Mouse (Mus musculus): ENCODE data around the gene Ndufc1. TPM values are rescaled to one million over a fixed set of nuclear protein-coding genes. Genes with fewer than 3 reads are reported as not detected.
"Not testable (repeated sequence)": the region's sequence is repeated elsewhere in the genome, so short reads cannot be mapped to it uniquely, and the experiment has no call there.

Ndufc1 gene
- polyA plus RNA-seq, 1 experiment from 2014 or later, result 860 TPM

DNA sequence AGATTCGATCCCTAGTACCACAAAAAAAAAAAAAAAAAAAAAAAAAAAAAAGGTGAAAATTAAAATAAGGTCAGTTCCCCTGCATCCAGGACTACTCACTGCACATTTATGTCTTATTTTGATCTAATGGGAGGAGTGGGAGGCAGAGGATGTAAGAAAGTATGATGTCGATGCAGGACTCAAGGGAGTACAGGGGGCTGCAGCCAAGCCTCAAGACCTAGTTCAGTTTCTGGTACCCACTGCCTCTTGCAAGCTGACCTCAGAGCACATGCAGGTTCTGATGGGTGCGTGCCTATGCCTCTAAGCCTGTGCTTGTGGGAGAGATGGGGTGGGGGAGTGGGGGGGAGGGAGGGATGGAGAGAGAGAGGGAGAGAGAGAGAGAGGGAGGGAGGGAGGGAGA is 13.9 kb downstream of the Ndufc1 start:
- WGBS, result 57% methylated on average over 3 of the region's 3 CpGs
- Histone ChIP-seq H3K9ac (no peak overlapping the region), H3K36me3 (no peaks in the 10 kb centered on the region), H3K9me3 (no peaks in the 10 kb centered on the region), H3K27ac (replicated peaks) (no peak overlapping the region), H3K27me3 (peaks cover 41% of the 10 kb centered on the region), H3K4me3 (no peak overlapping the region), H3K4me2 (no peak overlapping the region), H3K4me1 (replicated peaks) (peaks cover 6% of the 10 kb centered on the region)
- no peak for ATAC-seq (ENCODE audit: low read depth)

DNA sequence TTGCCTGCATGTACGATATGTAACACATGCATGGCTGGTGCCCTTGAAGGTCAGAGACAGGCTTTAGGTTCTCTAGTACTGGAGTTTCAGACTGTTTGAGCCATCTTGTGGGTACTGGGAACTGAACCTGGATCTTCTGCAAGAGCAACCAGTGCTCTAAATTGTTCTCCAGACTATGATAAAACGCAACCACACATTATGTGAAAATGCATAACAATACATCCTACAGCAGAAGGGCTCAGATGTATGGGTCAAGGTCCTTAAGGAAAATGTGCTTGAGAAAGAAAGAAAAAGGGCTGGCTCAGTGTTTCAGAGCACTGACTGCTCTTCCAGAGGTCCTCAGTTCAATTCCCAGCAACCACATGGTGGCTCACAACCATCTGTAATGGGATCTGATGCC is 15.1 kb downstream of the Ndufc1 start:
- Histone ChIP-seq H3K36me3 (no peaks in the 10 kb centered on the region), H3K27ac (replicated peaks) (no peak overlapping the region), H3K9ac (no peak overlapping the region), H3K4me2 (no peak overlapping the region), H3K4me1 (replicated peaks) (peaks cover 11% of the 10 kb centered on the region), H3K4me3 (no peak overlapping the region), H3K27me3 (peaks cover 34% of the 10 kb centered on the region), H3K9me3 (no peaks in the 10 kb centered on the region)
- no peak for ATAC-seq (ENCODE audit: low read depth)
- WGBS, result 94% methylated on average over 2 of the region's 2 CpGs

DNA sequence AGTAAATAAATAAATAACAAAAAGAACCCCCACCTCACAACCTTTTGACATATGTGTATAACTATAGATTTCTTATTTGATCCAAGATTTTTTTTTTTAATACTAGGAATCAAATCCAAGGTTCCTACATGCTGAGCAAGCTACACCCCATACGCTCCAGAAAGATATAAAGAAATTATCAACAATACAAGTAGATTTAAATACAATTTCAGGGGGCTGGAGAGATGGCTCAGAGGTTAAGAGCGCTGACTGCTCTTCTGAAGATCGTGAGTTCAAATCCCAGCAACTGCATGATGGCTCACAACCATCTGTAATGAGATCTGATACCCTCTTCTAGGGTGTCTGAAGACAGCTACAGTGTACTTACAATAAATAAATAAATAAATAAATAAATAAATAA is 15.8 kb downstream of the Ndufc1 start:
- not testable (repeated sequence) for H3K4me3 ChIP-seq; H3K36me3 ChIP-seq; H3K27ac ChIP-seq (replicated peaks); H3K4me2 ChIP-seq; H3K9ac ChIP-seq; ATAC-seq (ENCODE audit: low read depth); H3K9me3 ChIP-seq
- peaks cover 12% of the 10 kb centered on the region for H3K4me1 ChIP-seq (replicated peaks)
- WGBS, result 91% methylated on average over 3 of the region's 3 CpGs
- H3K27me3 ChIP-seq, result peaks cover 31% of the 10 kb centered on the region

DNA sequence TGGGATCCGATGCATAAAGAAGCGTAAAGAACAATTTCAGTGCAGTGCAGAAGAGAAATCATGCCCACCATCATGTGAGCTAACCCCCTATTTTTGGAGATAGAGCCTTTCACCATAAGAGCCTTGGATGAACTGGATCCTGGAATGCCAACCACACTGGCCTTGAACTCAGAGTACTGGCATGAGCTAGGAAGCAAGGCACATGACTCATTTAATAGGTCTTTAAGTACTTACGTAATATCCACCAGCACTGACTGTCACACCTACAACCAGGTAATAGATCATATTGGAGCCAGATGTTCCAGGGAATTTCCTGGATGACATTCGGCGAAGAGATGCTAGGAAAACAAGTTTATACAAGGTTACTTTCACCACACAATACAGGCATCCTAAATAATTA is 17.2 kb downstream of the Ndufc1 start:
- ATAC-seq (ENCODE audit: low read depth), result no peak
- WGBS, result 94% methylated on average over 5 of the region's 5 CpGs
- Histone ChIP-seq H3K4me1 (replicated peaks) (peaks cover 11% of the 10 kb centered on the region), H3K9ac (no peak overlapping the region), H3K27ac (replicated peaks) (no peak overlapping the region), H3K4me2 (no peak overlapping the region), H3K9me3 (no peaks in the 10 kb centered on the region), H3K27me3 (peaks cover 21% of the 10 kb centered on the region), H3K4me3 (no peak overlapping the region), H3K36me3 (no peaks in the 10 kb centered on the region)

DNA sequence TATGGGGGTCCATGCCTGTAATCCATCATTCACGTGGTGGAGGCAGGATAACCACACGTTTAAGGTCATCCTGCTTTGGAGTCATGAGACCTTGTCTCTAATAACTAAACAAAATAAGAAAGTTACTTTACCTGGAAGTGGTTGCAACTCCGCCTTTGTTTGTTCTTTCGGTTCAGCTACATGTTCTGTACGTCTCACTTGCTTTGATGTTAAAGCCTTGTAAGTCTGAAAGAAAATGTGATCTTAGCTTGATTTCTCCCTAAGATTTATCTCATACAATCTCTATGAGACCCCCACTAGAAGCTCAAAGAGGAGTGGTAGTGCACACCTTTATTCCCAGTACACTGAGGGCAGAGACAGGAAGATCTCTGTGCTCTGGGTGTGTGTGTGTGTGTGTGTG is 17.7 kb downstream of the Ndufc1 start:
- Histone ChIP-seq H3K27ac (replicated peaks) (no peak overlapping the region), H3K27me3 (peaks cover 16% of the 10 kb centered on the region), H3K4me1 (replicated peaks) (peaks cover 6% of the 10 kb centered on the region), H3K9me3 (no peaks in the 10 kb centered on the region), H3K4me2 (no peak overlapping the region), H3K4me3 (no peak overlapping the region), H3K36me3 (no peaks in the 10 kb centered on the region), H3K9ac (no peak overlapping the region)
- no peak for ATAC-seq (ENCODE audit: low read depth)
- WGBS, result 90% methylated on average over 5 of the region's 5 CpGs

DNA sequence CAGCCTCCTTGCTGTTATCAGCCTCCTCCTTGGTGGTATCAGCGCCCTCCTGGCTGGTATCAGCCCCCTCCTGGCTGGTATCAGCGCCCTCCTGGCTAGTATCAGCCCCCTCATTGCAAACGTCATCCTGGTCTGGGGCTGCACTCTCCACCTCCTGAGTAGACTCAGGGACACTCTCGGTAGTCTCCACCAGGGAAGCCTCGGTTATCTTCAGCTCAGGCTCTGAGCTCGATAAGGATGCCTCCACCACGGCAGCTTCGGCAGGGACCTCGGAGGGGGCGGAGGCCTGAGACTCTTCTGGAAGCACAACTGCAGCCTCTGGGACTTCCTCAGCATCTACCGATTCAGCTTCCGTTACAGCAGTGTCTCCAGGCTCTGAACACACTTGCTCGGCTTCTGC is 19.9 kb downstream of the Ndufc1 start:
- Histone ChIP-seq H3K4me2 (peak overlapping the region; percentile 51), H3K27ac (replicated peaks) (no peak overlapping the region), H3K27me3 (0 out of 2 replicates have a peak, but pooled peaks cover 5% of the 10 kb centered on the region), H3K4me1 (replicated peaks) (peaks cover 6% of the 10 kb centered on the region), H3K4me3 (peak overlapping the region; percentile 16; the same call in 1 of the 2 replicates), H3K9ac (peak overlapping the region; percentile 60), H3K36me3 (no peaks in the 10 kb centered on the region), H3K9me3 (no peaks in the 10 kb centered on the region)
- no peak for ATAC-seq (ENCODE audit: low read depth)
- 4% methylated on average over 13 of the region's 13 CpGs for WGBS

DNA sequence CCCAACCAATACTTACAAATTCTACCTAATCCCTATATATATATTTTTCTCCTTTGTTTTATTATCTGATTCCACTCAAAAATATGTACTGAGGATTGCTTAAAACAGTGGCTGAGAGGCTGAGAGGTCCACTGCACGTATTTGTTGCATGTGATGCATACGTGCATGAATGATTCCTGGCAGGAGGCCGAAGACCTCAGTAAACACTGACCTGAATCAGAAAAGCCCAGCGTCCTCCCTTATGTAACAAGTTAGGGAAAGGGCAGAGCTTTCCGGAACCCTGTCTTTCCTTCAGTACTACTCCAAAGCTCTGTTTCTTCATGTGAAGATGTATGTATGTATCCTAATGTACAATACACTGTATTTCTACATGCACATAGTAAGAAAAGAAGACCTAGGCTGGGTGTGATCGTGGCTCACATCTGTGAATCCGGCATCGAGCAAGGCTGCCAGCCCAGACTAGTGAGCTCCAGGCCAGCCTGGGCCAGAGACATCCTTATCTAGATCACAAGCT is 20.9 kb downstream of the Ndufc1 start:
- Histone ChIP-seq H3K9me3 (no peaks in the 10 kb centered on the region), H3K36me3 (no peaks in the 10 kb centered on the region), H3K4me3 (no peak overlapping the region), H3K4me1 (replicated peaks) (peaks cover 6% of the 10 kb centered on the region), H3K27ac (replicated peaks) (no peak overlapping the region), H3K27me3 (0 out of 2 replicates have a peak, but pooled peaks cover 5% of the 10 kb centered on the region), H3K4me2 (no peak overlapping the region), H3K9ac (no peak overlapping the region)
- 68% methylated on average over 8 of the region's 8 CpGs for WGBS
- ATAC-seq (ENCODE audit: low read depth), result no peak

DNA sequence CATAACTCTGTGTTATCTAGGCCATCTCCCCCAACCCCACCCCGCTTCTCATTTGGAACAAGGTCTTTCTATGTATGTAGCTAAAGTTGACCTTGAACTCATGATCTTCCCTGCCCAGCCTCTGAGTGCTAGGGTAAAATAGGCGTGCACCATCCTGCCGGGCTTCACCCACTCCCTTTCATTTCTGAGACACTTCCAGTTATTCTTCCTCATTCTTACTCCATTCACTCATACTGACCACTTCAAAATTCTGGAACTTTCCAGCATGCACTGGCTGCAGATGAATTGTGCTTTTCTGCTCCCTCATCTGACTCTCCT is 21.7 kb downstream of the Ndufc1 start:
- no peak overlapping the region for H3K9ac ChIP-seq
- no peaks in the 10 kb centered on the region for H3K36me3 ChIP-seq
- ATAC-seq (ENCODE audit: low read depth), result no peak
- 0 out of 2 replicates have a peak, but pooled peaks cover 5% of the 10 kb centered on the region for H3K27me3 ChIP-seq
- no peak overlapping the region for H3K4me2 ChIP-seq
- H3K27ac ChIP-seq (replicated peaks), result no peak overlapping the region
- no peaks in the 10 kb centered on the region for H3K9me3 ChIP-seq
- no peak overlapping the region for H3K4me3 ChIP-seq
- H3K4me1 ChIP-seq (replicated peaks), result peaks cover 6% of the 10 kb centered on the region
- WGBS, result 83% methylated on average over 3 of the region's 3 CpGs

DNA sequence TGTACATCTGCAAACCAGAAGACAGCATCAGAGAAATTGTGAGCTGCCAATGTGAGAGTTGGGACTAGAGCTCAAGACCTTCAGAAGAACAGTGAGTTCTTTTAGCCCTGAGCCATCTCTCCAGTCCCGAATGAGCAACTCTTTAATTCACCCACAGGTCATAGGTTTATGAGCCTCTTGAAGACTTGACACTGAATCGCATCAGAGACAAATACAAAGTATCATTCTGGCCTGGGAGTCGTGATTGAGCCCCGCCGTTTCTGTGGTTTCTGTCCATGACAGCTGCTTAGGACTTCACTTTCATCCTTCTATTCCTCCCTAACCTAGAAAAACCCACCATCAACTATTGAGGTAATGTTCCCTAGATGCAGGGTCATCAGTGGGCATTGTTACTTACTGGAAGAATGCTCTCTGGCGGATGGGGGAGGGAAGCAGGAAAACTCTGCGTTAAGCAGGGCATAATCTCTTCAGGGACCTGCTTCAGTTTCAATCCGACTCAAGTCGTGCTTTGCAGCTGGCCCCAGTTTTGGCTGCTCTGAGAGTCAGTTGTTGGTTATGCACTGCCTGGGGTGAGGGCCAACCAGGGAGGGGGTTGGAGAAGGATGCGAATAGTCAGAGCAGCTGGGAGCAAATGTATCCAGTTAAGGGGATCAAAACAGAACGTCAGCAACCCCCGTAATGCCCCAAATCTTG is 22.2 kb downstream of the Ndufc1 start:
- Histone ChIP-seq H3K4me3 (no peak overlapping the region), H3K27me3 (0 out of 2 replicates have a peak, but pooled peaks cover 5% of the 10 kb centered on the region), H3K27ac (replicated peaks) (no peak overlapping the region), H3K4me2 (no peak overlapping the region), H3K4me1 (replicated peaks) (peaks cover 6% of the 10 kb centered on the region), H3K9ac (no peak overlapping the region), H3K9me3 (no peaks in the 10 kb centered on the region), H3K36me3 (no peaks in the 10 kb centered on the region)
- ATAC-seq (ENCODE audit: low read depth), result no peak
- 48% methylated on average over 12 of the region's 12 CpGs for WGBS

DNA sequence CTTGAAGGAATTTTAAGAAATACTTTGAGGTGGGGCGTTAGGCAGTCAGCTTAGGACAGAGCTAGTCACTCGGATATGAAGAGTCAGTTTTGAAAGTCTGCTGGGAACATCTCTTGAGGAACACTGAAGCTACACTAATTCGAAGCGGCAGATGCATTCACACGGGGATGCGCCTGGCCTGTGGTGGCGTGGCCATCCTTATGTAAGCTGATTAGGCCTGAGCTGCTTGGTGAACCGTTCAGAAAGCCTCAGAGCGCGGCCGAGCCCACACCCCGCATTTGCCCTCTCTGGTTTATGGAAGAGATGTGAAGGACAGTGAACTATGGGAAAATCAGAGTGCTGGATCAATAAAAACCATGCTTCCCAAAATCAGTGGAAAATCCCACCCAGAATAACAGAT is 25.4 kb downstream of the Ndufc1 start:
- H3K27me3 ChIP-seq, result 0 out of 2 replicates have a peak, but pooled peaks cover 5% of the 10 kb centered on the region
- no peak overlapping the region for H3K4me3 ChIP-seq
- no peak for ATAC-seq (ENCODE audit: low read depth)
- 63% methylated on average over 12 of the region's 12 CpGs for WGBS
- H3K4me2 ChIP-seq, result no peak overlapping the region
- H3K27ac ChIP-seq (replicated peaks), result no peak overlapping the region
- H3K9ac ChIP-seq, result no peak overlapping the region
- H3K4me1 ChIP-seq (replicated peaks), result 0 out of 2 replicates have a peak, but pooled peaks cover 4% of the 10 kb centered on the region
- H3K36me3 ChIP-seq, result no peaks in the 10 kb centered on the region
- no peaks in the 10 kb centered on the region for H3K9me3 ChIP-seq

DNA sequence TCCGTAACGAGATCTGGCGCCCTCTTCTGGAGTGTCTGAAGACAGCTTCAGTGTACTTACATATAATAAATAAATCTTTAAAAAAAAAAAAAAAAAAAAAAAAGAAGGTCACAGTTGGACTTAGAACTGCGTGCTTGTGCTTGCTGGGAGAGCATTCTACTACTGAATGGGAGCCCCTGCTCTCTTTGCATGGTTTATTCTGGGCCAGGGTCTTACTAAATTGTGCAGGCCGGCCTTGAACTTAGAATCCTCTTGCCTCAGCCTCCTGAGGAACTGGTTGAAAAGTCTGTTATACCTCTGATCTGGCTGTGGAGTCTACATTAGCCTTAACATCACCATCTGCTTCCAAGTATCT is 28.2 kb downstream of the Ndufc1 start:
- Histone ChIP-seq H3K36me3 (no peaks in the 10 kb centered on the region), H3K9ac (no peak overlapping the region), H3K27me3 (no peaks in the 10 kb centered on the region), H3K4me2 (no peak overlapping the region), H3K9me3 (no peaks in the 10 kb centered on the region), H3K4me1 (replicated peaks) (peaks cover 8% of the 10 kb centered on the region; the same call in 1 of the 2 replicates), H3K4me3 (no peak overlapping the region), H3K27ac (replicated peaks) (no peak overlapping the region)
- WGBS, result 71% methylated on average over 4 of the region's 5 CpGs
- no peak for ATAC-seq (ENCODE audit: low read depth)

DNA sequence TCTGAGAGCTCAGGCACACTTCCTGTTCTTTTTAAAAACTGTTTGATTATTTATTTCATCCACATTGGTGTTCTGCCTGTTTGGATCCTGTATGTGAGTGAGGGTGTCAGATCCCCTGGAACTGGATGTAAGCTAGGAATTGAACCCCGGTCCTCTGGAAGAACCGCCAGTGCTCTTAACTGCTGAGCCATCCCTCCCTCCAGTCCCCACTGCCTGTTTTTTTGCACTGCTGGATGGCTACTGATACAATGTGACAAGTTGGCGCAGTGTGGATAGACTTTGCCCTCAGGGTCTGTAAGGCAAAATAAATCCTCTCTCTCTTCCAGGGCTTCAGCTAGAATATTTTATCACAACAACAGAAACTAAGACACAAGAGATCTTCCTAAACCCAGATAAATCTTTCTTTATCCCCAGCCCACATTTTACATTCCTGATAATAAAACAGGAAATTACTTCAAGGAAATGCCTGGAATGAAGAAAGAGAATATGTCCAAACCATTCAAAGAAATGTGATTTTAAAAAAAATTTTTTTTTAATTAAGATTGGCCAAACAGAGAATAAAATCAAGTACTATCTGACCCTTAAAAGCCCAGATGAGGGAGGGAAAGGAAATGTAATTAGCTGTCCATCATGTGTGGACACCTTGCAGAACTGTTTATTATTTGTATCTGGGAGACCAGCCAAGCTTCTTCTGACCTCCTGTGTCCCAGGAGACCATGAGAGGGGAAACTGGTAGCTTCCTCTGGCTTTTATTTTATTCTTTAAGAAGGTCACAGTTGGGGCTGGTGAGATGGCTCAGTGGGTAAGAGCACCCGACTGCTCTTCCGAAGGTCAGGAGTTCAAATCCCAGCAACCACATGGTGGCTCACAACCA is 28.8 kb downstream of the Ndufc1 start:
- WGBS, result 78% methylated on average over 5 of the region's 5 CpGs
- Histone ChIP-seq H3K27me3 (no peaks in the 10 kb centered on the region), H3K4me1 (replicated peaks) (peaks cover 8% of the 10 kb centered on the region; the same call in 1 of the 2 replicates), H3K27ac (replicated peaks) (no peak overlapping the region), H3K9ac (no peak overlapping the region), H3K36me3 (no peaks in the 10 kb centered on the region), H3K4me2 (no peak overlapping the region), H3K9me3 (no peaks in the 10 kb centered on the region), H3K4me3 (no peak overlapping the region)
- no peak for ATAC-seq (ENCODE audit: low read depth)
